Mouse (Mus musculus): ENCODE data around the gene AC161166.1.

DNA sequence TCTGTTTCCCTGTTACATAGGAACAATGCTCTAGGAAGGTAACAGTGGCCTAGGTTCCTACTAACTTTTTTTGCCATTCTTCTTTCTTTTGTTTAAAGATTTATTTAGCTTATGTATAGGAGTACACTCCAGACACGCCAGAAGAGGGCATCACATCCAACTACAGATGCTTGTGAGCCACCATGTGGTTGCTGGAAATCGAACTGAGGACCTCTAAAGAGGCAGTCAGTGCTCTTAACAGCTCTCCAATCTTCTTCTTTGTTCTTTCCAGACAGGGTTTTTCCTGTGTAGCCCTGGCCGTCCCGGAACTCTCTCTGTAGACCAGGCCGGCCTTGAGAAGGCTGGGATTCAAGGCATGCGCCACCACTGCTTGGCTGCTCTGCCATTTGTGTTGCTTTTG is 12.7 kb upstream of the AC161166.1 start:
- TF ChIP-seq CTCF (IDR thresholded peaks at IDR 0.05; ENCODE audit: low read depth) (no peak), EP300 (IDR thresholded peaks at IDR 0.05; ENCODE audit: low read depth) (no peak)
